Mouse (Mus musculus) colon, adult 2 months (tissue): ENCODE measurements around the gene Gm17332. TPM values are rescaled to one million over a fixed set of nuclear protein-coding genes. Genes with fewer than 3 reads are reported as not detected.

ENCODE experiments used
- polyA plus RNA-seq: library from polyadenylated mRNA; depleted of rRNA; stranded (reverse); fragments of >200 nt; gene quantifications from 2 replicates; pipeline ENCODE4 v1.2.3, GENCODE M21; 2012; rRNA removed

Gene Gm17332
- polyA plus RNA-seq = not detected in 2 replicates

DNA sequence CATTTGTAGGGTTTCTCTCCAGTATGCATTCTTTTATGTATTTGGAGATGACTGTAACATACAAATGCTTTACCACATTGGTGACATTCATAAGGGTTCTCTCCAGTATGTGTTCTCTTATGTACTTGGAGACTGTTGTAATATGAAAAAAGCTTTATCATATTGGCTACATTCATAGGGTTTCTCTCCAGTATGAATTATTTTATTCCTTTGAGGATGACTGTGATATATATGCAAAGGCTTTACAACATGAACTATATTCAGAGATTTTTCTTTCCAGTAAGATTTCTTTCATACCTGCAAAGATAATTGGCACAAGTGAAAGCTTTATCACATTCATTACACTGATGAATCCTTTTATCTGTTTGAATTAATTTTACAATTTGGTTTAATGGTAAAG is at the start of gene Gm17332:
Gm17332 (minus strand) TSS at position 101 of the 400 bp plus-strand sequence.

Other genes with a start within 250 kb of the Gm17332 start
- gene Erlec1, start 228.1 kb downstream of the Gm17332 start, polyA plus RNA-seq = 17.6 and 19.3 TPM in 2 replicates
- 2.5 and 4.3 TPM in 2 replicates for gene Chac2, start 196.1 kb downstream of the Gm17332 start, polyA plus RNA-seq
- 9.2 and 10.6 TPM in 2 replicates for gene Stc2, start 187.6 kb upstream of the Gm17332 start, polyA plus RNA-seq